Mouse (Mus musculus) ovary, adult 18-20 months (tissue): Measurements from ENCODE around the gene Ankrd53.

Experiments used
- DNase-seq: peaks from one replicate; pipeline ENCODE4 v3.0.0; 2022; ENCODE audit warnings: low spot score, mixed read lengths

The Ankrd53 gene

DNA sequence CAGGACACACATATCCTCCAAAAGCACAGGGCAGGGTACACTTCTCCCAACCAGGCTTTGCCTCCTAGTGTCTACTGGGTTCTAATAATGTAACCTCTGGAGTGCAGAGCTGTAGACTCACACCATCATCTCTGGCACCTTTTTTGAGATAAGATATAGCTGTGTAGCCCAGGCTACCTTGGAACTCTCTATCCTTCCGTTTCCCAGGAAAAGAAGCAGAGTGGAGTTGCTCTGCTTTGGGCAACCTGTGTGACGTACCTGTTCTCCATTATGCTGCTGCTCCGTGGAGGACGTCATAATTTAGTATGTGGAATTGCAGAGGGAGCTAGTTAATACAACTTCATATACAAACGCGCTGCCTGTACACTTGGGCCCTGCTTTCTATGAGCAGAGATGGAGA lies at the start of gene Ankrd53:
Gene Ankrd53, plus strand, starts transcription at position 301 of the 400 bp plus-strand sequence.
- no peak for DNase-seq

DNA sequence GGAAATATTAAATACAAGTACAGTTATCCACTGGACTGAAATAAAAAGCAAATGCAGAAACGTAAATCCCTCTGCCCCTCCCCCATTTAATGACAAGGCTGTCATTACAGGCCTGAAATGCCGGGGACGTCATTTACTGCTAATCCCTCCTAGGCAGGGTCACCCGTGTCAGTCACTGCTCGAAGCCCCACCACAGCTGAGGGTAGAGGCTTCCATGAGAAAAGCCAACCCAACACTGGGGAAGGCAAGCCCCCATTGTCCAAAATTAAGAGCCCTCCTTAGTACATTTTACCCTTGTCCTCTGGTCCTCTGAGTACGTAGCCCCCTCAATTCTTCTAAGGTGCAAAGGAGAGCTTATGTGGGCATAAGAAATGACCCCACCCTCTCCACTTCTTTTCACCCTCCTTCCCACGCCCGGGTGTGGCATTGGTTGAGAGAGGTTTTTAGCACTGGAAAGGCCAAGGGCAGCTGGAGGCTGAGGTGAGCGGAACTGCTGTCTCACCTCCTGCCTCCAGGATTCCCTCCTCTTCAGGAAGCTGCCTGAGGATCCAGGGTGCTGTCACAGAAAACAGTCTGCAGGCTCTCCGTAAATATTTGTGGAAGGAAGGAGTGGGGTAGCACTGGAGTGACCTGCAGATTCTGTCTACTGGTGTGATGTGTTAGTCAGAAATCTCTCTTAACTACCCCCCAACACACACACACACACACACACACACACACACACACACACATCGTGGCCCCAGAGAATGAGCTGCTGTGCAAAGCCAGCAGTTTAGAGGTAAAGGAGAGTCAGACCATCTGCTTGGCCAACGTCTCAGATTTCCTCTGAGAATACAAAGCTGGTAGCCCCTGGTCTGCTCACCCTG lies 48.9 kb upstream of the Ankrd53 start:
- no peak for DNase-seq

DNA sequence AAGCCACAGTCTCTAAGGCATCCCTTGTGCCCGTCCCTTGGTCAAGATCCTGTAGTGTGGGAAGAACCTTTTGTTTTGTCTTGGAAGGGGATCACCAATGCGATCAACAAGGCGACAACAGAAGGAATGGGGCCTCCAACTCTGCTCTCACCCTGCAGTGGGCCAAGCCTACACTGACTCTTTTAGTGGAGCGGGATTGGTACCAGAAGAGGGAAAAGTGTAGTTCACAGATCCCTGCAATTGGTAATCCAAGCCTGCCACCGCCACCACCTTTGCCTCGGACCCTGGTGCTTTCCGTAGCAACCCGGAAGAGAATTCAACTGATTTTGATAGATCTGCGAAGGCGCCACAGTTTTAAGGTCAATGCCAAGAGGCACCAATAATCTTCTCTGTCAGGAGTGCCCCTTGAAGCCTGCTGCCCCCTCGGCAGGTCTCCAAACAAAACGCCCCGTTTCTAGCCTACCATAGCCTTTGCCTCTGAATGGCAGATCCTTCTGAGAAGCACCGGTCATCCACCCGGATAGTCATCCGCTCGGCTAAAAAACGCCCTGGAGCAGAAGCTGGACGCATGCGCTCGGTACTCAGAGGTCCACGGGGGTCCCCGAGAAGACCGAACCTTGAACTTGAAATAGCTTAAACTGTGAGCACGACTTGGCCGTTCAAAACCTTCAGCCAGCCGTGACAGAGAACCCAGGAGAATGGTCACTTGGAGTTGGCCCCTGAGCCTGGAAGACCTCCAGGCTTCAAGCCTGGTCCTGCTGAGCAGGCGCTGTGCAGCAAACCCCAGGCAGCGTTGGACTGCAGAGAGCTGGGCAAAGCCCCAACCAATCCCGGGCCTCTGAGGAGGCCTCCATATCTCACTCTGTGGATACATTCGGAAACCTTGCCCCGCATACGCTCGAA lies 48.0 kb upstream of the Ankrd53 start:
- DNase-seq = no peak

DNA sequence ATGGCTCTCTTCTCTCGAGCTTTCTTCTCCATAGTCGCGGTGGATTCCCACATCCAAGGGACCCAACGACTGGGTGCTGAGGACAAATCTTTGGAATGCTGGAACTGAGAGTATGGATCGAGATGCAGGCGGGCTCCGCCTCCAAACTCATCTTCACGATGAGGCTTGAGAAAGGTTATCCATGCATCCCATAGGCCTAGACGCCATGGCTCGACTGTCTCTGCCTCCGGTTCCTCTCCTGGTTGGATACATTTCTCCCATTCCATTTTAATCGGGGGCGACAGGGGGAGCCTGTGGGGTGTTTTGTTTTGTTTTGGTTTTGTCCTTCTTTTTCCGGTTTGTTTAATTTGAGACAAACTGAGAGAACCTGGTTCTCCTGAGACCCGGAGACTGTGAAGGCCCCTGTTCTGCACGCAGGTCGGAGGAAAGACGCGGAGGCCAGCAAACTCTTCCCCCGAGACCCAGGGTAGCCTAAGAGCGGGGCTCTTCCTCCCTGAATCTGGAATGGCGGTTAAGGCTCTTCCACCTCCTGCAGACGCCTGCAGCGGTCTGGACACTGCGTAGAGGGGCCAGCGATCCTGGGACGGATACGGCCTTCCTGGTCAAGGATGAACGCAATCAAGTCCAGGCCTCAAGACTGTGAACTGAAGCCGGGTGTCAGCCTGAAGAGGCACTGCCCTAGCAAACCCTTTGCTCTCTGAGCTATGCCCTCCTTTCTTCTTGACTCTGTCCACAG lies 46.8 kb upstream of the Ankrd53 start:
- no peak for DNase-seq

DNA sequence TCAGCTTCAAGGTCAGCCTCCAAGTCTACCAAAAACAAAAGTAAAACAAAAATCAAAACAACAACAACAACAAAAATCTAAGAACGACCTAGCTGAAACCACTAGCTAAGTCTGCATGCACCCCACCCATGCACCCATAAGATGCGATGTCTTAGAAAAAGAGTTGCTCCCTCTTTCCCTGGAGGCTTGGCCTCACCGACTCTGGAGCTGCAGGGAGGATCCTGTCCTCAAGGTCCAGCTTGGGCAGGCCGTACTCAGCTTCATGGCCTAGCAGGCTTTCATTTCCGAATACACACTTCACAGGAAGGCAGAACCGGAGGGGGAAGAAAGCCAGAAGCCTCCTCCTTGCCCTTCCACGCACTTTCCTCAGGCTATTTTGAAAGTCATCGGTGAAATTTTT lies 45.4 kb upstream of the Ankrd53 start:
- no peak for DNase-seq

DNA sequence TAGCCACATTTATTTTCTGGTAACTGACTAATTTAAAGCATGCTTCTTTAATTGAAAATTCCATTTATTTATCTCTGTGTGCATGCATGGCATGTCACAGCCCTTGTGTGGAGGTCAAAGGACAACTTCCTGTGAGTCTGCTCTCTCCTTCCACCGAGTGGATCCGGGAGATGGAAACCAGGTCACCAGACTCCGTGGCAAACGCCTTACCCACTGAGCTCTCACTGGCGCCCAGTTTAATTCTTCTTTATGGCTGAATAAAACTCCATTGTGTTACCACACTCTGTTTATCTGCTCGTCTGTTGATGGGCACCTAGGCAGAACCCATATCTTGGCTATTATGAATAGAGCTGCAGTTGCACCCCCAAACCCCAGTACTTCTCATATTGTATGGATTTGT lies 39.9 kb upstream of the Ankrd53 start:
- no peak for DNase-seq

DNA sequence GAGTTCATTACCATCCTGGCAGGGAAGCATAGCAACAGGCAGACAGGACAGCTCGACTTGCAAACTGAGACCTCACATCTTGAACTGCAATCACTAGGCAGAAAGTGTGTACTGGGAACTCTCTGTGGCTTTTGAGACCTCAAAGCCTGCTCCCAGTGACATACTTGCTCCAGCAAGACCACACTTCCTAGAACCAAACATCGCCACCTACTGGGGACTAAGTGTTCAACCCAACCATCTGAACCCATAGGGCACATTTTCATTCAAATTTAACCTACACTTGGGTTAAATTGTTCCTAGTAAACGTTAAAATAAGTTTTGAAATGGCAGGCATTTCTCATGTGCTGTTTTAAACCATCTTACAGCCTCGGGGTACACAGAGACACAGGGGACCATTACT lies 35.3 kb upstream of the Ankrd53 start:
- DNase-seq = no peak

DNA sequence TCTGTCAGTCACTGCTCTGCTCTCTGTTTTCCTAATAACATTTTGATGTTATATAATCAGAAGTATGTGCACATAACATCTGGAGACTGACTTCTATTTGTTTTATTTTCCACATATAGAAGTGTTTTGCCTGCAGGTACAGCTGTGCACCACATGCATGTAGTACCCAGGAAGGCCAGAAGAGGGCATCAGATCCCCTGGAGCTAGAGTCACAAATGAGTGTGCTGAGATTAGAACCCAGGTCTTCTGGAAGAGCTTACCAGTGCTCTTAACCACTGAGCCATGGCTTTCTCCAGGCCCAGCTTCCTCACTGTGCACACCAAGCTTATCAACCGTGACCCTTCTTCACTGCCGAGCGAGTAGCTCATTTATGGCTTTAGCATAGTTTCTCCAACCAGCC lies 34.0 kb upstream of the Ankrd53 start:
- no peak for DNase-seq

DNA sequence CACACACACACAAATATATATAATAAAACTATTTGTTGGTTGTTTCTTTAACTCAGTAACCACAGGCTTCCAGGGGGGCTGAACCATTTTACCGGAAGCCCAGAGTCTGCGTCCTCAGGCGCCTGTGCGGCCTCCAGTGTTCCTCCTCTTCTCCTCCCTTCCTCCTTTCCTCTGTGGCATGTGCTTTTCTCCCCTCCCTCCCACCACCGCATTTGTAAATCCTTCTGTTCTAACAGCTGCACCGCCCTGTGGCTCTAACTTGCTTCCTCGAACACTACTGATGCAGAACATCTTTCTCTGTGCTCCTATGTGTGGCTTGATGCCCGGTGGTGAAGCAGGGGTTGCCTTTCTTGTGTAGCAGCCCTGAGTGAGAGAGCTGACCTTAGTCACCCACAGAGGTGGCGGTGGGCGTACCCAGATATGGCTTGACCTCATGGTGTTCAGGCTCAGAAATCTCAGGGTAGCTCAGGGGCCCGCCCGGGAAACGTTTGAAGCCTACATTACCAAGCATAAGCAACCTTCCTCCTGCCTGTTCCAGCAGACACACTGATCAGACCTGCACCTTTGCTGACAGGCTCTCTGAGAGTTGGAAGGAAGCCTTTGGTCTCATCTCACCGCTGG lies 33.0 kb upstream of the Ankrd53 start:
- no peak for DNase-seq

DNA sequence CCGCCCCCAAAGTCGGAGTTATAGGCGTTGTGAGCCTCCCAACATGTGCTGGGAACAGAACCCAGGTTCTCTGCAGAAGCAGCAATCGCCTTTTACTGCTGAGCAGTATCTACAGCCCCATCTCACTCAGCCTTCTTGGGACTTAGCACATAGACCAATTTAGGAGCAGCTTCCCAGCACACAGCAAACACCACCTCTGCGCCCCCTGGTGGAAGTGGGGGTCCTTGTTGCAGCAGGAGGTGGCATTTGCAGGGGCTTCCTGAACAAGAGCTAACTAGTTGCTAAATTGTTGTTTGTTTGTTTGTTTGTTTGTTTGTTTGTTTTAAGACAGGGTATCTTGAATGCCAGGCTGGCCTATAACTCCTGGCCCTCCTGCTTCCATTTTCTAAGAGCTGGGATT lies 31.3 kb upstream of the Ankrd53 start:
- no peak for DNase-seq

DNA sequence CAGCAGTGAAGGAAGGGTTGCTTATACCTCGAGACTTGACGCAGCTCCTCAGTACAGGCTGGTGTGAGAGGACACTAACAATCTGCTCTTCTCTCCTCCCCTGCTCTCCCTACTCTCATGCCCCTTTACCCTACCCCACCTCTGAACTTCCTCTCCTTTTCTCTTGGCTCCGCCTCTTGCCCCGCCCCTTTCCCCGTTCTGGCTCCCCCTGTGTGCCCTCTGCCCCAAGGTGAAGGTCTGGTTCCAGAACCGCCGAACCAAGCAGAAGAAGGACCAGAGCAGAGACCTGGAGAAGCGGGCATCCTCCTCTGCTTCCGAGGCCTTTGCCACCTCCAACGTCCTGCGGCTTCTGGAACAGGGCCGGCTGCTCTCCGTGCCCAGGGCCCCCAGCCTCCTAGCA lies 25.1 kb upstream of the Ankrd53 start:
- no peak for DNase-seq

DNA sequence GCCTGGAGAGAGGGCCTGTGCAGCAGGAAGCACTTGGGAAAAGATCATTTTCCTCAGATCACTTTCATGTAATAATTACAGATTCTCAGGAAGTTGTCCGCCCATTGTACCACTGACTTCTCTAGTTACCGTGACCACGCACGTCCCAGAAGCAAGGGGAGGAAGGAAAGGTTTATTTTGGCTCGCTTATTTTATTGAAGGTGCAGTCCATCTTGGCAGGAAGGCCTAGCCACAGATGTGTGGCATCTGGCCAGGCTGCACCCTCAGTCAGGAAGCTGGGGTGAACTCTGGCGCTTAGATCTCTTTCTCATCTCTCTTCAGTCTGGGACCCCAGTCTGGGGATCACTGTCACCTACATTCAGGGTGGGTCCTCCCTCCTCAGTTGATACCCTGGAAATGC lies 23.8 kb upstream of the Ankrd53 start:
- no peak for DNase-seq

DNA sequence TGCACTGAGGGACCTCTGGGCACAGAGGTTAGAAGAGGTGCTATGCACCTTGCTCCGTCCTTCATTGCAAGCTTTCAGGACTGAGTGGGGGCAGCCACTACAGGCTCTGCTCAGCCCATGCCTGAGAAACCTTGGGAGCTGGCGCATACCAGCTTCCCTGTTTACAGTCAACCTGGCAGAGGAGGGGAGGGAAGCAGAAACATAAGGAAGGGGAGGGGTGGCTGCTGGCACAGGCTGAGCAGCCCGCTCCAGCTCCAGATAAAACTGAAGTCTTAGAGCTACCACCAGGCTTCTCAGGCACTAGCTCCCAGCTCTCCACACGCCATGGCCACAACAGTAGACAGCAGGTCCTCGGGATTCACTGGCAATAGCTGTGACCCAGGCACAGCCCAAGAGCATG lies 19.7 kb upstream of the Ankrd53 start, which contains the start of gene Atp6v1b1:
Gene Atp6v1b1, plus strand, starts transcription at position 230 of the 400 bp plus-strand sequence.
- DNase-seq = no peak

DNA sequence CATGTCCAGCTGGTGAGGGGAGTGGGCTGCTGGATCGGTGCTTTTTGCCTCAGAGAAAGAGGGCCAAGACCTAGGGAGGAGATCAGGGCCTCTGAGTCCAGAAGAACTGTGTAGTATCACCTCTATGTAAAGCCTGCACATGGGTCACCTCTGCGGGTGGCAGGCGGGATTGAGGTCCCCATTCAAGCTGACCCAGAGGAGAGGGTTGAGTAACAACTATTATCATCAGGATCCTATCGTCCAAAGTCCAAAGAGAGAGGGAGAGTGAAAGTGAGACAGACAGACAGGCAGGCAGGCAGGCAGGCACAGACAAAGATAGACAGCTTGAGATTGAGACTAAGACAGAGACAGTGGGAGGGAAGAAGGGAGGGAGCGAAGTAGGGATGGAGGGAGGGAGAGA lies 19.2 kb upstream of the Ankrd53 start:
- no peak for DNase-seq

DNA sequence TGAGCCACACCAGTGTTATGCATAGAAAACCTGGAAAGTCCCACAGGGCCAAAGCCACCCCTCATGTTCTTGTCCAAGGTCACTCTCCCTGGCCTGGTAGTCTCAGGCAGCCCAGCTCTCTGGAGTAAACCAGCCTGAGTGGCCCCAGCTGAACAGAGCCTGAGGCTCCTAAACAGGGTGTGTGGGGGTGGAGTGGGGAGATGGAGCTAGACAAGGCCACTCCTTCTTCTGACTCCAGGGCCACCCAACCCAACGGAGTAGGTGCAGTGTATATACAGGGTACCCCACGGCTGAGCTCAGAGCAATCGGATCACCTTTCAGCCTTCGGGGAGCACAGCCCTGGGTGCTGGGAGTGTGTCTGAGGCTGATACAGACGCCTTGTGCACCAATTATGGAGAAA lies 18.3 kb upstream of the Ankrd53 start:
- DNase-seq = no peak

DNA sequence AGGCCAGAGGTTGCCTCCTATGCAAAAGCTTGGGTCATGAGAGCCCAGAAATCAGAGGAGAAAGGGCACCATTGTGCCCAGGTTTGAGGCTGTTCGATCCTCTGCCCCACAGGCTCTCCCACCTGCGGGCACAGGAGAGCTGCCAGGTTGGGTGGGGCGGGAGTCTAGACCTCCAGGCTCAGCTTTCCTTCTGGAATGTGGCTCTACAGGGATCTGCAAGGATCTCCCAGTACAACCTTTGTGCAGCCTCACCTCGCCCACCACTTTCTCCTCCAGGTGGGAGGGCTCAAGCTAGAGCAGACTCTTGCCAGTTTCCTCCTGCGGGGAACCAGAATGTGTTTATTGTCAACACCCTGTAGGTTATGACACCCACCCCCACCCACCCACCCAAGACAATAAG lies 17.9 kb upstream of the Ankrd53 start:
- DNase-seq = no peak

DNA sequence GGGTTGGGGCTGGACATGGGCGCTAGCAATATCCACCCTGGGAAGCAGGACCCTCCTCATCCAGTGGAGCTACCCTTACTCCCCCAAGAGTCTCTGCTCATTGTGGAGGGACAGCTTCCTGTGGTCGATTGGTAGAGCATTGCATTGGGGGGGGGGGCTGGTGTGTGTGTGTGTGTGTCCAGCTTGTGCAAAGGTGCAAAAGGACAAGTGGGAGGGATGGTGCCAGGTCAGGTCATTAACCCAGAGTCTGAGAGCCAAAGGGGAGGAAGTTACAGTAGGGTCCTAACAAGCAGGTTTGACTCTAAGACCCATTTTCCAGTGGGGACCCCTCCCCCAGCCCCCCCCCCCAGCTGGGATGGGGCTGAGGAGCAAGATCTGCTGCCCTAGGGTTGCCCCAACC lies 17.0 kb upstream of the Ankrd53 start:
- DNase-seq = no peak

DNA sequence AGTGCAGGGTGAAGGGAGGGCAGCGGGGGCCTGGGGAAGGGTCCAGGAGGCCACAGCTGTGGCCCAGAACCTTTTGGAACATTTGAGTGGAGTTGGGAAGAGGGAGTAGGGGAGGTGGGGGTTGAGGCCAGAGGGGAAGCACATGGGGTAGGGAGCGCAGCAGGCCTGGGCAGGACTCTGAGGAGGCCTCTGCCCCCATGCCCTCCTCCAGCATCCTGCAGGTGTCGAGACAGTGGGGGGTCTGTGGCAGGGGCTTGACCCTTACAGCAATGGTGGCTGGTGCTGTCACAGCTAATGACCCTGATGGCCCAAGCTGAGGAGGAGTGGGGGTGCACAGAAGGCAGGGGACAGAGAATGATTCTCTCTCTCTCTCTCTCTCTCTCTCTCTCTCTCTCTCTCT lies 13.2 kb upstream of the Ankrd53 start:
- DNase-seq = no peak

DNA sequence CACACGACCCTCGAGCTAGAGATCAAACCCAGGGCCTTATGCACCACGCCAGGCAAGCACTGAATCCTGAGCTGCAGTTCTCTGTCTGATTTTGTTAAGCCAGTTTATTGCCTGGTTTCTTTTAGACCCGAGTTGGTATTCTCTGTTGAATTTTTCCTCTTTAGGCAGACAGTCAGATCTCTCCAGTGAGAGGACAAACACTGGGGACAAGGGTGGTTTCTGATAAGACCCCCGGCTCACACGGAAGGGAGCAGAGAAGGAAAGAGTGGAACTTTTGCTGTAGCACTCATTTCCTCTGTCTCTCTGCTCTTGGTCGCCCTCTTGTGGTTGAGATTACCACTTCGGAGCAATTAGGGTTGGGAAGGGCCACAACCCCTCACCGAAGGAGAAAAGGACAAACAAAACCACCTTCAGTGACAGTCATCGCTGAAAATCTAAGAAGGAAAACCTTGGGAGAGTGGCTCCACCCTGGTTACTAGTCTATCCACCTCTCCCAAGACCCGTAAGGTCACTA lies 12.2 kb upstream of the Ankrd53 start:
- DNase-seq = no peak

DNA sequence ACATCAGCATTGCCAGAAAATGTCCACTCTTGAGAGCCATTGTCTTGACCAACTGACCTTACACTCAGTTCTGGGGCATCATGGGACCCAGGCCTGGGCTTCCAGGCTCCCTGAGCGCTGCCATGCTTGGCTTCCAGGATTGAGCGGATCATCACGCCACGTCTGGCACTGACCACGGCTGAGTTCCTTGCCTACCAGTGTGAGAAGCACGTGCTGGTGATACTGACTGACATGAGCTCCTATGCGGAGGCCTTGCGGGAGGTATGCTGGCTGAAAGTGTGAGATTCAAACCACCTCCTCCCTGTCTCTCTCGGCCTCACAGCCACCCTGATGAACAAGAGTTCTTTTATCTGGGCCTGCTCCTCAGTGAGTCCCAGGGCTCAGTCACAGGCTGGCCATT lies 6.4 kb upstream of the Ankrd53 start:
- no peak for DNase-seq

DNA sequence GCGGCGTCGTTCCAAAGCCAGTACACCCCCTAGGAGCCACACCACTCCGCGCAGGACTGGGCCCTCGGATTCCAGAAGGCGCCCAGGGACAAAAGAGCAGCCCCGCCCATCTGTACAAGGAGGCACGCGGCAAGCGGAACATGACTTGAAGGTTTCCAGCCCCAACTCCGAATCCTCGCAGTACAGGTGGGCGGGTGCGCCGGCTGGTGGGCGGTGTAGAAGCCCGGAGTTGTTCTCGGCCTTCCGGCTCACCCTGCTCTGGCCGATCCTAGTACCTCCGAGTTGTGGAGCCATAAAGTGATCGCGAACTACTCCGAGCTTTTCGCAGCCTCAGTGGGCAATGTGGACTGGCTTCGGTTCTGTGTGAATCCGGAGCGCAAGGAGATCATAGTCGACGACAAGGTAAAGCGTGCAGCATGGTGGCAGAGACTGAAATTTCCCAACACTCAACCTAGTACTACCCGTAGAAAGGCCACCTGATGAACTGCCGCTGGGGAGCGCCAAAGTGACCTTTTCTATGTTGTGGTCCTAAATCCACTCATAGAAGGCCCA lies 512 bp downstream of the Ankrd53 start:
- DNase-seq = no peak
